Mouse (Mus musculus) lung, adult 2 months (tissue): ENCODE results near the gene Churc1.

Source experiments
- CTCF ChIP-seq: fragments of 200-500 bp; IDR thresholded peaks from 2 replicates; pipeline ENCODE4 v1.5.1; 2011; ENCODE audit warnings: mild to moderate bottlenecking, low read length, control low read depth; ENCODE audit not compliant: insufficient read depth
- POLR2A ChIP-seq: fragments of 200-500 bp; IDR thresholded peaks from 2 replicates; pipeline ENCODE4 v1.6.1; 2011; ENCODE audit warnings: low read depth, mild to moderate bottlenecking, control low read depth, low read length, borderline replicate concordance; ENCODE audit errors: extremely low read depth

DNA sequence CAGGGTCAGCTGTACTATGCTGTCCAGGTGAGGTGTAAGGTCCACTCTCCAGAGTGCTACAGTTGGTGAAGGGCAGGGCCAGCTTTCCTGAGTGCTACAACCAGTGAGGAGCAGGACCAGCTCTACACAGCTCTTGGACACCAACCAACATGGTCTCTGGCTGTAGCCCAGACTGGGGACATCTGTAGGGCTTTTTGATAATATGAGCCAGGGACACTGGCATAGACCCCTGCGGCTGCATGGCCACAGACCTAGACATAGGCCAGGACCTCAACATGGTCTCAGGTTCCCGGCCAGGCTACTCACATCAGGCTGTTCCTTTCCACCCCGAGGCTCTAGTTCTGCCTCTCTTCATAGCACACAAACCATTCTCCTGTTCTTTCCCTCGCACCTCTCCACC, 37.4 kb upstream of the Churc1 start:
- TF ChIP-seq POLR2A (no peak), CTCF (no peak)
